Mouse (Mus musculus): ENCODE data around the gene Kcnip3. TPM values are rescaled to one million over a fixed set of nuclear protein-coding genes. Genes with fewer than 3 reads are reported as not detected.

The Kcnip3 gene
- total and polyA plus RNA-seq, 3 experiments = 0.22 TPM; not detected in 2

GRCm38 (mm10) chr2:127453141-127453540 lies 68.8 kb downstream of the Kcnip3 start:
- H3K36me3 ChIP-seq (ENCODE audit: control insufficient read depth in 1 of 2, insufficient read depth in 2 of 2, low read length in 2 of 2) = peaks cover 0 to 12% of the 10 kb centered on the region in 2 experiments; a peak in 2 of 4 replicates
- H3K79me2 ChIP-seq (ENCODE audit: control insufficient read depth, insufficient read depth, low read length, poor library complexity) = no peaks in the 10 kb centered on the region
- TF ChIP-seq POLR2A (IDR thresholded peaks at IDR 0.05; ENCODE audit: control insufficient read depth in 1 of 2, insufficient read depth in 1 of 2, low read depth in 1 of 2, low read length in 2 of 2, poor library complexity in 1 of 2) (no peak), UBTF (IDR thresholded peaks at IDR 0.05; ENCODE audit: borderline replicate concordance, insufficient read depth, low read depth, low read length) (no peak), MEF2A (IDR thresholded peaks at IDR 0.05; ENCODE audit: extremely low read depth, insufficient replicate concordance, low read depth, low read length, poor library complexity, severe bottlenecking) (no peak), GATA1 (IDR thresholded peaks at IDR 0.05; ENCODE audit: low read depth, low read length) (no peak), MAZ (IDR thresholded peaks at IDR 0.05; ENCODE audit: low read depth, low read length) (no peak), CHD1 (IDR thresholded peaks at IDR 0.05; ENCODE audit: low read depth, low read length) (no peak), MXI1 (IDR thresholded peaks at IDR 0.05; ENCODE audit: low read depth, low read length) (no peak), EP300 (IDR thresholded peaks at IDR 0.05; ENCODE audit: low read depth in 1 of 2, low read length in 2 of 2) (no peak), TCF12 (IDR thresholded peaks at IDR 0.05; ENCODE audit: low read depth, low read length) (no peak), KAT2A (conservative IDR thresholded peaks at IDR 0.05; ENCODE audit: low read depth, low read length) (no peak), POLR2AphosphoS5 (IDR thresholded peaks at IDR 0.05; ENCODE audit: borderline replicate concordance, low read depth, low read length) (no peak), ZC3H11A (IDR thresholded peaks at IDR 0.05; ENCODE audit: low read depth, low read length) (no peak), NRF1 (IDR thresholded peaks at IDR 0.05; ENCODE audit: insufficient read depth, low read depth, low read length, poor library complexity, severe bottlenecking) (no peak), ELF1 (IDR thresholded peaks at IDR 0.05; ENCODE audit: low read depth, low read length) (no peak), POLR2AphosphoS2 (IDR thresholded peaks at IDR 0.05; ENCODE audit: low read length) (no peak), RAD21 (IDR thresholded peaks at IDR 0.05; ENCODE audit: low read depth, low read length) (no peak), MAX (IDR thresholded peaks at IDR 0.05; ENCODE audit: low read length) (no peak), USF1 (IDR thresholded peaks at IDR 0.05; ENCODE audit: low read depth, low read length) (no peak)
- H3K27ac ChIP-seq (ENCODE audit: control insufficient read depth, low read depth, low read length) = no peak overlapping the region
- H3K4me3 ChIP-seq (ENCODE audit: control insufficient read depth in 1 of 2, insufficient read depth in 1 of 2, low read depth in 2 of 2, low read length in 2 of 2) = no peak overlapping the region
- H3K9ac ChIP-seq (ENCODE audit: control insufficient read depth, low read depth, low read length, poor library complexity, severe bottlenecking) = no peak overlapping the region
- H3K27me3 ChIP-seq (ENCODE audit: control insufficient read depth in 1 of 2, insufficient read depth in 2 of 2, low read length in 2 of 2) = no peaks in the 10 kb centered on the region; a peak in 1 of 4 replicates
- no peak for DNase-seq (ENCODE audit: low read depth, low spot score)
- H3K4me1 ChIP-seq (ENCODE audit: control insufficient read depth in 1 of 2, insufficient read depth in 2 of 2, low read length in 2 of 2) = peaks cover 11 to 20% of the 10 kb centered on the region in 2 experiments
- H3K9me3 ChIP-seq (replicated peaks; ENCODE audit: insufficient read depth, low read length) = no peaks in the 10 kb centered on the region

DNA sequence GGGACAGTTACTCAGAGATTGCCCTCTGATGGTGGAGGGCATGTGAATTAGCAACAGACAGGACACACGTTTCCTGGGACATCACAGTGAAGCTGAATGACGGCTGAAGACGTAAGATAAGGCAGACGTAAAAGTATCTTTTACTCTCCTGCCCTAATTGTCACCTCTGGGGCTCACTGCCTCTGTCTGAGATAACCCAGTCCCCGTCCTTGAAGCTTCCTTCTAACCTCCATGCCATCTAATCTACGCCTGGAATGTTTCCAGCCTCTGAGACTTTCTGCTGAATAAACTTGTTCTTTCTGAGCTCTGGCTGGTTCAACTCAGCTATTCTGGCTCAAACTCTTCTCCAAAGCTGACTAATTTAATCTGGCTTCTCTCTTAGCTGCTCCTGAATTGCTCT lies 70.1 kb downstream of the Kcnip3 start:
- peaks cover 15 to 30% of the 10 kb centered on the region in 2 experiments for H3K4me1 ChIP-seq (ENCODE audit: control insufficient read depth in 1 of 2, insufficient read depth in 2 of 2, low read length in 2 of 2)
- H3K79me2 ChIP-seq (ENCODE audit: control insufficient read depth, insufficient read depth, low read length, poor library complexity) = no peaks in the 10 kb centered on the region
- H3K27ac ChIP-seq (ENCODE audit: control insufficient read depth, low read depth, low read length) = peak overlapping the region; percentile 44
- no peaks in the 10 kb centered on the region; a peak in 1 of 4 replicates for H3K27me3 ChIP-seq (ENCODE audit: control insufficient read depth in 1 of 2, insufficient read depth in 2 of 2, low read length in 2 of 2)
- peak overlapping the region in 1 of 2 experiments; percentile 30; a peak in 2 of 4 replicates for H3K4me3 ChIP-seq (ENCODE audit: control insufficient read depth in 1 of 2, insufficient read depth in 1 of 2, low read depth in 2 of 2, low read length in 2 of 2)
- no peak overlapping the region for H3K9ac ChIP-seq (ENCODE audit: control insufficient read depth, low read depth, low read length, poor library complexity, severe bottlenecking)
- peak; percentile 87 for DNase-seq (ENCODE audit: low read depth, low spot score)
- H3K36me3 ChIP-seq (ENCODE audit: control insufficient read depth in 1 of 2, insufficient read depth in 2 of 2, low read length in 2 of 2) = peaks cover 0 to 12% of the 10 kb centered on the region in 2 experiments; a peak in 2 of 4 replicates
- H3K9me3 ChIP-seq (replicated peaks; ENCODE audit: insufficient read depth, low read length) = no peaks in the 10 kb centered on the region
- TF ChIP-seq GABPA (IDR thresholded peaks at IDR 0.05; ENCODE audit: low read depth, low read length) = no peak
- no peak for TF ChIP-seq NELFE (IDR thresholded peaks at IDR 0.05; ENCODE audit: low read depth, low read length)
- 0 out of 2 replicates have a peak, but pooled peaks have one; percentile 39 for TF ChIP-seq MAX (IDR thresholded peaks at IDR 0.05; ENCODE audit: low read length)
- TF ChIP-seq SIN3A (IDR thresholded peaks at IDR 0.05; ENCODE audit: low read length) = peak; percentile 74
- 0 out of 2 replicates have a peak, but pooled peaks have one; percentile 27 for TF ChIP-seq MYB (IDR thresholded peaks at IDR 0.05; ENCODE audit: low read depth, low read length)
- no peak for TF ChIP-seq JUND (IDR thresholded peaks at IDR 0.05; ENCODE audit: low read depth, low read length)
- TF ChIP-seq POLR2AphosphoS5 (IDR thresholded peaks at IDR 0.05; ENCODE audit: borderline replicate concordance, low read depth, low read length) = no peak
- TF ChIP-seq TBP (IDR thresholded peaks at IDR 0.05; ENCODE audit: low read depth, low read length) = no peak
- TF ChIP-seq ZMIZ1 (IDR thresholded peaks at IDR 0.05; ENCODE audit: low read depth, low read length) = no peak
- TF ChIP-seq RAD21 (IDR thresholded peaks at IDR 0.05; ENCODE audit: low read depth, low read length) = no peak
- TF ChIP-seq CTCF (IDR thresholded peaks at IDR 0.05 in 2 of 3, conservative IDR thresholded peaks at IDR 0.05 in 1 of 3; ENCODE audit: control insufficient read depth in 1 of 3, insufficient read depth in 1 of 3, low read depth in 2 of 3, low read length in 3 of 3, poor library complexity in 1 of 3, severe bottlenecking in 1 of 3) = no peak
- TF ChIP-seq TCF12 (IDR thresholded peaks at IDR 0.05; ENCODE audit: low read depth, low read length) = peak; percentile 88
- no peak for TF ChIP-seq UBTF (IDR thresholded peaks at IDR 0.05; ENCODE audit: borderline replicate concordance, insufficient read depth, low read depth, low read length)
- no peak for TF ChIP-seq CHD1 (IDR thresholded peaks at IDR 0.05; ENCODE audit: low read depth, low read length)
- TF ChIP-seq MEF2A (IDR thresholded peaks at IDR 0.05; ENCODE audit: extremely low read depth, insufficient replicate concordance, low read depth, low read length, poor library complexity, severe bottlenecking) = no peak
- no peak for TF ChIP-seq SMC3 (IDR thresholded peaks at IDR 0.05; ENCODE audit: low read depth, low read length)
- TF ChIP-seq USF2 (IDR thresholded peaks at IDR 0.05; ENCODE audit: borderline replicate concordance in 1 of 2, insufficient read depth in 1 of 2, low read depth in 1 of 2, low read length in 2 of 2) = no peak
- TF ChIP-seq MAZ (IDR thresholded peaks at IDR 0.05; ENCODE audit: low read depth, low read length) = no peak
- TF ChIP-seq POLR2AphosphoS2 (IDR thresholded peaks at IDR 0.05; ENCODE audit: low read length) = no peak
- TF ChIP-seq BHLHE40 (IDR thresholded peaks at IDR 0.05; ENCODE audit: borderline replicate concordance, low read depth, low read length) = peak; percentile 19; the same call in 1 of the 2 replicates

Measured in MEL (cell line).